Mouse (Mus musculus) thymus, adult 18-20 months (tissue): ENCODE data around the gene D630003M21Rik.

ENCODE experiments used
- DNase-seq, 2 experiments: peaks; one replicate each; pipeline ENCODE4 v3.0.0; 2022; ENCODE audit warnings: mixed read lengths in 2 of 2

The D630003M21Rik gene

DNA sequence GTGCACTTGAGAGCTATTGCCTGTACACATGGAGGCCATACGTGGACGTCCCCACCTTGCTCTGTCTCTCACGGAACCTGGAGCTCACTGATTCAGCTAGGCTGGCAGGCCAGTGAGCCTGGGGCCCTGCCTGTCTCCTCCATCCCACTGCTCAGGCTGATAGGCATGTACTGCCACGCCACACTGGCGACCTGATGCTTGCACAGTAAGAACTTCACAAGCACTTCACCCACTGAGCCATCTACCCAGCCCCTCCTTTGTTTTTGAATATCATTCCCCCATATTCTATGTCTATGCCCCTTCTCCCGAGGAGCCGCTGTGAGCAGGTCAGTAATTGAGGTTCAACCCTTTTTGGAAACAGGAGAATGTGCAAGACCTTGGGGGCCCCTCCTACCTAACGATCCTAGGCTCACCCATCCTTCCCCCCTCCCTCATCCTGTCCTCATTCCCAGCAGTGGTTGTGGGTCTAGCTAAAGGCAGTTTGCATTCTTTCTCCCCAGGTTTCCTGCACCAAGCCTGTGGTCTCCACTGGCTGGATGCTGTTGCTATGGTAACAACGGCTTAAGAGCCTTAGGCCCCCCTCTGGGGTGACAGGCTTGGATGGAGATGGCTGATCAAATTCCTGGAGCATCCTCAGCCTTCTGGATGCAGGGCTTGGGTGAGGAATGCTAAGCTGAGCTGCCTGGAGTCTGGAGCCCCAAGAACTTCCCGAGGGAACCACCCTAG is 35.2 kb downstream of the D630003M21Rik start:
- DNase-seq = no peak

DNA sequence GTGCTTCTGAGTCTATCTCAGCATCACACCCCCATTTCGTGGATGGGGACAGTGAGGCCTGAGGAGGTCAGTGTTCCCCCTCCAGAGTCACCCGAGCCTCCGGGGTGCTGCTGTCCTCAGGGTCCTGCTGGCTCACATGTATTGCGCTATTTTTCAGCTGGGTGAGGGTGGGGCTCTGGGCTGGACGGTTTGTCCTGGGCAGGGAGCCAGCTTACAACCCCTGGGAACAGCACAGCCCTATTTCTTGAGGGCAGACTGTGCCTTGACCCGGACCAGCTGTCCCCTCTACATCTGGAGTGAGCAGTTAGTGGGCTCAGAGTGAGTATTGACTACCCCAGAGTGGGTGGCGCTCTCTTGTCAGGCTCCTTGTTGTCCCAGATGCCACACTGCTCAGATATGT is 37.9 kb downstream of the D630003M21Rik start:
- no peak for DNase-seq

- no peak for DNase-seq
These were observed 39.6 kb downstream of the D630003M21Rik start for GRCm38 (mm10) chr2:158189451-158189850.

- no peak for DNase-seq
These were observed 42.7 kb downstream of the D630003M21Rik start for GRCm38 (mm10) chr2:158186206-158186871.

DNA sequence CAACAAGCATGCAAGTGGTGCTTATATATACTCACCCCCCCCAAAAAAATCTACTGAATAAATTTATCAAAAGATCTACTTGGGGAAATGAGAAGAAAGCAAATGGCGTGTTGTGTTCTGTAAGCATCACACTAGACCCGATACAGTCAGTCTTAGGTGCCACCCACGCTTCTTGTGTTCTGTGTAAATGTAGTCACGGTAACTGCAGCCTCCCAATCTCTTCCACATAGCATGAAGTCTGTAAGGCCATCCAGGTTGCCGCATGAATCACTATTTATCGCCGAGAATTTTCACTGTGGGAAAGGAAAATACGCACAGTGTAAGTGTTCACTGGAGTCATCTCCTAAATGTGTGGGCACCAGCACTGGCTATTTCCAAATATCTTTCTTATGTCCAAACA is 45.8 kb downstream of the D630003M21Rik start:
- DNase-seq = no peak

- DNase-seq = no peak
These were observed 47.1 kb downstream of the D630003M21Rik start for GRCm38 (mm10) chr2:158181932-158182331.

- no peak for DNase-seq
These were observed 48.2 kb downstream of the D630003M21Rik start for GRCm38 (mm10) chr2:158180797-158181196.

DNA sequence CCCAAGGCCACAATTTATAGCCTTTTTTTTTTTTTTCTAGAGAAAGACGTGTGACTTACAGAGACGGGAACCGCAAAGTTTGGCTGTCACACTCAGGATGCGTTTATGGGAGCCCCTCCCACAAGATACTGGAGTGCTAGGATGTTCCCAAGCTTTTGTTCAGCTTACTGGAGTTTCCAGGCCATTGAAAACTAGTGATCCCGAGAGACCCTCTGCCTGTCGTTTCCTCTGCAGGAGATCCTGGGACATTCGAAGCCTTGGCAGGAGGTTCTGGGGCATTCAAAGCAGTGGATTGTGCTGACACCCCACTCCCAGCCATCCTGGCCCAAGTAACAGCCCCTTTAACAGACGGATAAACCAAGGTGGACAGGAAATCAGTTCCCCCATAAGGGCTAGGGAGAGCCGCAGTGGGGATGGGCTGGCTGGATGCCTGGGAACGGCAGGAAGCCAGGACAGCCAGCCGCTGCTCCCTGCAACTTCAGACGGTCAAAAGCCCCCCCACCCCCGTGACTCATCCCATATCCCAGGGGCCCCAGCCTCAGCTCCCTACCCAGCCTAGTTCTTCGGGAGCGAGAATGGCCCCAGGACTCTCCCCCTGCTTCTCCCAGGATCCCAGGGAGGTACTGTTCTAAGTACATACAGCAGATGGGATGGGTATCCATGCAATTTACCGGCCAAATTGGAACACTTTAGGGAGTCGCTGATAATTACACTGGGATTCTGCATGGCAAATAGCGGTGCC is 49.5 kb downstream of the D630003M21Rik start:
- DNase-seq = no peak

DNA sequence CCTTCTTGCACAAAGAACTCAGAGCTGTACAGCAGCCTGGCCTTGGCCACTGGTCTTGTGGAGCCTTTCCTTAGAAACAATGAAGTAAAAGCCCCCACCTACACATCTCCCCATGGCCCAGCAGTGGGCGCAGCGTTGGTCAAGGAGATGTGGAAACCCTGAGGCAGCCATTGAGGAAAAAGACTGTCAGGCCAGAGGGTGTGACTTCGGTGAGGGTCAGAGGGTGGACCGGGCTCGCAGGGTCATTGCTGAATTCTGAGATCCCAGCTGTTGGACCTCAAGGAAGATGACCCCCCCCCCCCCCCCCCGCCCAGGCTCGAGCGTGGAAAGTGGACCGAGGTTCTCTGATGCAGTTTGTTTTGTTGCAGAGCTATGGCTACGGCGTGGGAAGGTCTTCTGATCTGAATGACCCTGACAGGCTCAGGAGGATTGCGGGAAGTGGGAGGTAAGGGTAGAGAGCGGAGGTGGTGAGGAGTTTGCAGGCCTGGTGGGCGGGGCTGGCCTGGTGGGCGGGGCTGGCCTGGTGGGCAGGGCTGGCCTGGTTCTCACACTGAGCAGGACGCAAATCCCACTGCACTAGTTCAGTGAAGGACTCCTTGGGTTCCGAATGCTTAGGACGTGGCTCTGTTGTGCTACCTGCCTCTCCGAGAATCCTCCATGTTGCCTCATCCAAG is 50.2 kb downstream of the D630003M21Rik start:
- DNase-seq = peak in 1 of 2 experiments; percentile 33

DNA sequence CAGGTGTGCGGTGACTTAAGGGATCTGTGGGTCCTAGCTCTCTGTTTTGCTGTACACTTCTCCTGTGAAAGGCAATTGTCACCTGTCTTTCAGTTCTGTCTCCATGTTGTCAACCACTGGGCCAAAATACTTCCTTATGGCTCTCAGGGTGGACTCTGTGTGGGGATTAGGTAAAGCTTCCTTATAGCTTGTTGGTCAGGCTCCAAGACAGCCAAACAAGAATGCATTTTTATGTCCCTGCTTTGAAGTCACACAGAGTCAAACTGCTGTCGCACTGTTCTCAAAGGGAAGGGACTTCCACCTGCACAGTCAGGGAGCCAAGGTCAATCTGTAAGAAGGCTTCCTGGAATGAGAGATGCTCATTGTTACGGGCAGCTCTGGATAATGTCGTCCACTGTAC is 50.9 kb downstream of the D630003M21Rik start:
- DNase-seq = no peak

DNA sequence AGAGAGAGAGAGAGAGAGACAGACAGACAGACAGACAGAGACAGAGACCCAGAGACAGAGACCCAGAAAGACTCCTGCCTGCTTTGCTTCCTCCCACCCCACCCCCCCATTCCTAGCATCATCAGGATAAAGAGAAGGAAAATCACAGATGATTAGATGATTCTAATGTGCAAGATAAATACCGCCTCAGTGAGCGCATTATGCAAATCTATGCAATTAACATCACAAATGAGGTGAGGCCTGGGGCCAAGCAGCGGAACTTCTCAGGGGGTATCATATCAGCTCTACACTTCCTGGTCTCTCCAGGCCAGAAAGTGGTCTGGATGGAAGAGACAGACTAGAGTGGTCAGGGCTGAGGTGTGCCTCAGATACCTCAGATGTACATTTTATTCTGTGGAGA is 51.4 kb downstream of the D630003M21Rik start:
- no peak for DNase-seq

GRCm38 (mm10) chr2:158176763-158177162 is 52.3 kb downstream of the D630003M21Rik start:
- DNase-seq = no peak

GRCm38 (mm10) chr2:158175433-158175832 is 53.6 kb downstream of the D630003M21Rik start:
- DNase-seq = no peak

- DNase-seq = no peak
These were observed 54.1 kb downstream of the D630003M21Rik start for GRCm38 (mm10) chr2:158174958-158175357.

DNA sequence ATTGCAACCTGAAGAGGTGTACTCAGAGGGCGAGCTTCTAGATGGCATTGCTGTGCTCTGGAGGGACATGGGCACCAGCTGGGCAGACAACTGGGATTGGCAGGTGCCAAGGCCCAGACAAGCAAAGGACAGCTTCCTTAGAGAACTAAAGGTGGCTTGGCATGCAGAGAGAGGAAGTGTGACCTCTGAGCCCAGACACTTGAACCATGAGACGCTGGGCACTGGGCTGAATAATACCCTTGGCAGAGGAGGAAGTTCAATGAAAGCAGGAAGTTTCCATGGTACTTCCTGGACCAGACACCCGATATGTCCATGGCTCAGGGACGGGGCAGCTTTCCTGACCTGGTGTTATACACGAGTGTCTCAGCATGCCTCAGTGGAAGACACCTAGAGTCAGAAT is 54.6 kb downstream of the D630003M21Rik start:
- DNase-seq = no peak

DNA sequence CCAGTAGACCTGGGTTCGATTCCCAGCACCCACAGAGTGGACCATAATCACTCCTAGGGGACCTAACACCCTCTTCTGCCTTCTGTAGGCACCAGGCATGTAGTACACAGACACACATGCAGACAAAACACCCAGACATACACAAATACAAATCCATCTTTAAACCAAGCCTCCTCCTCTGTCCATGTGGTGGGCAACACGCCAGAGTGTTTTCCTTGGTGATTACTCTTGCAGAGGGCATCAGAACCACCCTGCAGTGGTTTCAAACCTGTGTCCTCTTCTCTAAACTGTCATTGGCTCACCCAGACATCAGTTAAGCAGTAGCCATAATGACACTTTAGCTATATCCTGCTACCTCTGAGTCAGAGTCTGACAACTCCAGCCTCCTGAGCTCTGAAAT is 58.6 kb downstream of the D630003M21Rik start:
- DNase-seq = no peak

GRCm38 (mm10) chr2:158169771-158170170 is 59.3 kb downstream of the D630003M21Rik start:
- no peak for DNase-seq

- no peak for DNase-seq
These were observed 59.7 kb downstream of the D630003M21Rik start for GRCm38 (mm10) chr2:158169351-158169750.

GRCm38 (mm10) chr2:158168741-158169211 is 60.2 kb downstream of the D630003M21Rik start:
- no peak for DNase-seq

DNA sequence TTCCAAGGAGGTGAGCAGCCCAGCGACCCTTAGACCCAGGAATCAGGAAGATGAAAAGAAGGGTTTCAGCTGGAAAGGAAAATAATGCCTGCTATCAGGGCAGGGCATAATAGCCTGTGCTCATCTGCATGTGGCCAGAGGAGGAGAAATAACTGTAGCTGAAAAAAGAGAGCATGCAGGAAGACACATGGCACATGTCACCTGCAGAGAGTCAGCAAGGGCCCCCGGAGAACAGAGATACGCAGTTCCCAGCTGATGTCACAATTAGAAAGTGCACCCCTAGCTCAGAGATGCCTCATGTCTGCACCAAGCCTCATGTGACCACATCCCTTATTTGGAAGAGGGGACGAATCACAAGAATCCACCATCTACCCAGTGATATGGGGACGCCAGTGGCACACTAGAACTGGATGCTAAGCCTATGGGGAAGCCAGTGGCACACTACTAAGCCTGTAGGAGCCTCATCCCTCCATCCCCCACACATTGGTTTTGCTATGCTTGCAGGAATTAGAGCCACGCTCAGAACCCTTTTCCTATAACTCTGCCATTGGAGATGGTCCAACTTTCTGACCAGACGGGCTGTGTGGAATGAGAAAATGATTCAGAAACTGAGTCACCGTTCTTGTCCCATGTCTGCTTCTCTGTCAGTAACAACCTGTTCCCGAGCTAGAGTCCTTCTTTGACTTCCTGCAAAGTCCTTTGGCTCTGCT is 61.4 kb downstream of the D630003M21Rik start:
- DNase-seq = no peak

- DNase-seq = peak; percentile 46 to 71
These were observed 62.4 kb downstream of the D630003M21Rik start for GRCm38 (mm10) chr2:158166628-158167027.

DNA sequence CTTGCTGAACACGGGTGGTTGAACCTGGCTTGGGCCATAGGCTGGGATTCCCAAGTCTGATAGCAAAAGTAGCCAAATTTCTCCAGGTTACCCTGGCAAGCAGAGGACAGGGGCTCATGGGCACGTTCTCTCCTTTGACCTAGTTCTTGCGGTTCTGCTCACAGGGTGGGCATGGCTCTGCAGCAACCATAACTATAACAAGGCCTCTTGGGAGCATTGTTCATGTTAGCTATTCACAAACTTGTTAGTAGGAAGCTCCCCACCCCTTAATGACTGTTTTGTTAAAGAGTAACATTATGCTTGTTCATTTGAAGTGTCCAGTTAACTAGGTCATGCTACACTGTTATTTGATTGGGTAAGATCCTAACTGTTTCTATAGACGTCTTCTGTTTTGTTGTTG is 63.2 kb downstream of the D630003M21Rik start:
- DNase-seq = no peak
